Mouse (Mus musculus): ENCODE measurements around the gene Orai2.
A peak's percentile ranks its signal among the peaks of the same experiment; 100 is the strongest.
"Not testable (repeated sequence)": the region's sequence is repeated elsewhere in the genome, so short reads cannot be mapped to it uniquely, and the experiment has no call there.

Orai2 gene

DNA sequence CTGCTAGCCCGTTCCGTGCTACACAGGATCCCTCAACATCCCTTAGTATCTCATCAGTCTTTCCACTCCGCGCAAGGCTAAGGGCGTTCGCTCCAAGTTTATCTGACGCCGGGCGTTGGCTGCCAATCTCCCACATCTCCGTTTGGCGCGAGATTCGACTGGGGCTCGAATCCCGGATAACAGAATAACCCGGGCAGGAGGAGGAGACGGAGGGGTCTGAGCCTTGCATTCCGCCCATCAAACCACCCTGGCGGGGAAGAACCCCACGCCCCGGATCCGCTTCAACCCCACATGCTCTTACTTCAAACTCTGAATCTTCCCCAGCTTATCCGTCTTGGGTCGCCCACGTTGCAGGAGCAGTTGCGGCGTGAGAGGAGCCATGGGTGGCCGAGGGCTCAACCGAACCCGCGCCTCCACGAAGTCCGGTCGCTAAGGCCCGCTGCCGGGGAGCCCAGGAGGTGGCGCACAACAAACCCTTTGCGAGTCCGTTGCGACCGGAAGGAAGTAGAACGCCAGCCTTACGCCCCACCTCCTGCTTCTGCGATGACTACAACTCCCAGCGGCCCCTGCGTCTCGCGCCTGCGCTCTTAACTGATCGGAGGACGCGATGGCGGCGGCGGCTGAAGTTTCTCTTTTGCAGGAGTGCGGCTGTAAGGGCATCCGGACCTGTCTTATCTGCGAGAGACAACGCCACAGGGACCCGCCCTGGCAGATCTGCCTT, 34.8 kb downstream of the Orai2 start, which contains the start of the genes Lrwd1 and Alkbh4:
TSS of gene Lrwd1 (minus strand) at position 504 of the 721 bp plus-strand sequence.
TSS of gene Alkbh4 (plus strand) at position 576 of the 721 bp plus-strand sequence.
- peak; percentile 95 to 98 for DNase-seq

DNA sequence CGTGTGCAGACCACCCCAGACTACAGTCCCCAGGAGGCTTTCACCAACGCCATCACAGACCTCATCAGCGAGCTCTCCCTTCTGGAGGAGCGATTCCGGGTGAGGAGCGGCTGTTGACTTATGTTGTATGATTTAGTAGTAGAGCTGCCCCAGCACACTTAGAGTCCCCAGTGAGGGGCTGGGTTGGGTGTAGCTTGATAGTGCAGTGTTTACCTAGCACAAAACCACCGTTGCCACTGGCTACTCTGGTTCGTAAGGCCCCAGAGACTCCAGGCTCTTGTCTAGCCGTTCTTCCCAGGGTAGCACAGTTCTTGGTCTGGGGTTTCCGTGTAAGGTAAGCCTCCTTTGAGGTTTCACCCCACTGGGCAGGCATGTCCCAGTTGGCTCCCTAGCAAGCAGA, 48.3 kb downstream of the Orai2 start:
- no peak for DNase-seq

DNA sequence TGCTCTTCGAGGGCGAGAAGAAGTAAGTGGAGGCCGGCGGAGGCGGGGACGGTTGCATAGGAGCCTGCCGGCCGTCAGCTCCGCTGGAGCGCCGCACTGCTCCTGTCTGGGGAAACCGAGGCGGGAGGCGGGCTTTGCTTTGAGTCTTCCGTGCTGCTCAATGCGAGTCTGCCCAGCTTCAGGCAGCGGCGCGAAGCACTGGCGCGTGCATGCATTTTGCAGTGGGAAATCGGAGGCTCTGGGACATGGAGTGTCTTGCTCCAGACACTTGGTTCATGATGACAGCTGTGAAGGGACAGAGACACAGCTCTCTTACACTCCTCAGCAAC, 53.8 kb downstream of the Orai2 start:
- no peak for DNase-seq

DNA sequence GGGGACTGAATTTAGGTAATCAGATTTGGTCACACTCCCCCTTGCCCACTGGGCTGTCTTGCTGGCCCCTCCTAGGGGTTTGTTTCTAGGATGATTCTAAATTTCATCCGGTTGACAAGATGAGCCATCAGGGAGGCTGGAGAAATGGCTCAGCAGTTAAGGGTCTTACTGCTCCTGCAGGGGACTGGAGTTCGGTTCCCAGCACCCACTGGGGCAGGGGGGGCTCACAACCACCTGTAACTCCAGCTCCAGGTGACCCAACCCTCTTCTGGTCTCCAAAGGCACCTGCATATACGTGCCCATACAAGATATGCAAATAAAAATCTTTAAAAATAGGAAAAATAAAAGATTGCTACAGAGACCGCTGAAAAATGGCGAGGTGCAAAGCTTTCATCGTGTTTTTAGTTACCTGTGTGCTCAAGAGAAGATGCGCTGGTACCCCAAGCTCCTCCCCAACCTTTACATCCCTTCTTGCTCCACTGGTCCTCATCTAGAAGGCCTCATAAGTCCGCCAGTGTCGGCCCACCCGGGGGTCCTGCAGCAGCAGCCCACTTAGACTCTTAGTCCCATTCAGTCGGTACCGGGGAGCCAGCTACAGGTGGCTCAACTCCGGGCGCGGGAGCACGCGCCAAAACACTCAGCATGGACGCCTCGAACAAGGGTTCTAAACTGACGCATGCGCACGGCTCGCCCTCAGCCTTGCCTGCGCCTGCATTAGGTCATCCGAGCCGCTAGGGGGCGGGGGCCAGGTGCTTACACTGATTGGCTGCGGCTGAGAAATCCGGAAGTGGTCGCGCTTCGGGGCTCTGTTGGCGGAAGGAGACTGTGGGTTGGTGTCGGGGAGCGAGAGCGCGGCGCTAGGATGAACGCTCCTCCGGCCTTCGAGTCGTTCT, 54.4 kb downstream of the Orai2 start, which contains the start of gene Polr2j:
TSS of gene Polr2j (plus strand) at position 741 of the 893 bp plus-strand sequence.
- DNase-seq = peak; percentile 99

DNA sequence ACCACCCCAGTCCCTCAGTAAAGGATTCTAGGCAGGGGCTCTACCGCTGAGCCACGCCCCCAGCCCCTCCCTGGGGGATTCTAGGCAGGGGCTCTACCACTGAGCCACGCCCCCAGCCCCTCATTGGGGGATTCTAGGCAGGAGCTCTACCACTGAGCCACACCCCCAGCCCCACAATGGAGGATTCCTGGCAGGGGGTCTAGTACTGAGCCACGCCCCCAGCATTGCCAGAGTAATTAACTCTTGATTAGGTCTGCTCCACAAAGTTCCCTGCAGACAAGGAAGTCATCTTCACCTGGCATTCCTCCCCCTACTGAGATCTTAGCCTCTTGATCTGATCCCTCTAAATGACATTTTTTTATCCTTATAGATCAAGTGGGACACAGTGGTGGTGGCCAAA, 57.0 kb downstream of the Orai2 start:
- not testable (repeated sequence) for DNase-seq

DNA sequence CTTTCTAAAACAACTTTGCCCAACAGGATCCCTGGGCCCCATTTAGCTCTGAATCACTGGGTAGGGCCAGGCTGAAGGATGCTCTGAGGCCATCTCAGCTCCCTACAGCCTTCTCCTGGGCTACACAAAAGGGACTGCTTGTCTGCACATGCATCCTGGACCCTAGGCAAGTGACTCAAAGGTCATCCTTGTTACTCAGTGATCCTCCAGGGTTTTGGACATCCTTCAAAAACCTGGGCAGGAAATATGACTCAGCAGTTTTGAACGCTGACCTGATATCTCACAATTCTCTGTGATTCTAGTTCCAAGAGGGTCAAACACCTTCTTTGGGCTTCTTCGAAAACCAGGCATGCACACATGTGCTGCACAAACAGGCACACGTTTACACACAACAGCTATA, 61.5 kb downstream of the Orai2 start:
- DNase-seq = no peak

DNA sequence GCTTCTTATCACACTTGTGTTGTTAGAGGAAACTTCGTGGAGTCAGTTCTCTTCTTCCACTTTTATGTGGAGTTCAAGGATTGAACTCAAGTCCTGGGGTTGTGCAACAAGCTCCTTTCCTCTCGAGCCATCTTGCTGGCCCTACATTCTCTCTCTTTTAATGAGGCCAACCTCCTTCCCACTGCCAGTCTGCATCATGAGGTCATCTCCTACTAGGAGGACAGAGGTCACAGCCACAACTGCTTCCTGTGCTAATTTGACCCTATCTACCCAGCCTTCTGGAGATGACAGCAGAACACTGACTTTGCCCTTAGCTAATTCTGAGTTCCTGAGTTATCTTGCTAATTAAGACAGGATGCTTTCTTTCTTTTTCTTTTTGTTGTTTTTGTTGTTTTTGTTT, 62.0 kb downstream of the Orai2 start:
- no peak for DNase-seq

DNA sequence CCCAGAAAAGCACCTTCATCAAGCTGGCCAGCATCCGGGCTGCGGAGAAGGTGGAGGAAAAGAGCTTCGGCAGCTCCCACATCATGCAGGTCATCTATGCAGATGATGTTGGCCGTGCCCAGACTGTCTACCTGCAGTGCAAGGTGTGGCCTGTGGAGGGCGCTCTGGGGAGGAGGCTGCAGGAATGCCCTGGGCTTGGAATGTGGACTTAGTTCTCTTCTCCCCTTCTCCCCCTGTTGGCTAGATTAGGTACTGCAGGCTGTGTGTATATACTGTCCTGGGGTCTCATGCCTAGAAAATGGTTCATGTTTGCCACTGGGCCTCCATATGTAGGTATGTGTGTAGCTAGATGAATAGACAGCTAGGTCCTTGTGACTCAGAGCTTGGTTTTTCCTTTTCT, 66.0 kb downstream of the Orai2 start:
- DNase-seq = peak in 1 of 2 experiments; percentile 47

DNA sequence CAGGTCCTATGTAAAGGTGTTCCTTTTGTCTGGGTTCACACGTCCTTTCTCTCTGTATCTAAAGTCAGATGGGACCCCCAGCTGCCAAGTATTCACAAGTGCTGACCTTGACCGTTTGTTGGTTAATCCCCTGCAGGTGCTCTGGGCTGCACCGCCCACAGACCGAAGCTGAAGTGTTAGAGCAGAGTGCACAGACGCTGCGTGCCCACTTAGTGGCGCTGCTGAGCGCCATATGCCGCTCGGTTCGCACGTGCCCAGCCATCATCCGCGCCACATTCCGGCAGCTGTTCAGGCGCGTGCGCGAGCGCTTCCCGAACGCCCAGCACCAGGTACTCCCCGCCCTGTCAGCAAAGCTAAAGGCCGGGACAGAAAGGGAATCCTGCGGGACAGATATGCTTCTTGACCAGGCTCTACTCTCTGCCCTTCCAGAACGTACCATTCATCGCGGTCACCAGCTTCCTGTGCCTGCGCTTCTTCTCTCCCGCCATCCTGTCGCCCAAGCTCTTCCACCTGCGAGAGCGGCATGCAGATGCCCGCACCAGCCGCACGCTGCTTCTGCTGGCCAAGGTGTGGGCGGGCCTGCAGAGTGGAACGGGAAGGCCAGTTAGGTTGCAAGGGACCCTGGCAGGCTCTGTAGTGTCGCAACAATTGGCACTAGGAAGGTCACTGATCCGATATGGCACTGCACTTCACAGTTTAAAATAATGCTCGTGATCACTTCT, 68.3 kb downstream of the Orai2 start:
- peak; percentile 83 to 88 for DNase-seq

DNA sequence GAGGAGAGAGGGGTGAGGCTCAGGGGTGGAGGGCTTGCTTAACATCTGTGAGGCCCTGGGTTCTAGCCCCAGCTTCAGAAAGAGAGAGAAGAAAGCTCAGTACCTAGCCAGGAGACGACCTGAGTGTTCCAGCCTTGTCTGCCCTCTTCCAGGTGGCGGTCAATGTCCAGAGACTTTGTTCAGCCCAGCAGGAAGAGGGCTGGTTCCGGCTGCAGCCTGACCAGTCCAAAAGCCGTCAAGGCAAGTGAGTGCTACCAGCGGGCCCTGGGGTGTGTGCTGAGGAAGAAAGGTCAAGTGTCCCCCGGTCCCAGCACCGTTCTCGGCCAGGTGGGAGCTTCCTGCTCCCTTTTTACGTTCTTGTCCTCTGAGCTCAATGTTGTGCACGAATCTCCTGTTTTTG, 72.0 kb downstream of the Orai2 start:
- no peak for DNase-seq
